Comparison of ENCODE assay signal across 15 mouse cellular contexts in genomic region chr10:71332376-71332775, GRCm38 (mm10). TPM values are rescaled to one million over a fixed set of nuclear protein-coding genes. Genes with fewer than 3 reads are reported as not detected.
A peak's percentile ranks its signal among the peaks of the same experiment; 100 is the strongest.
DNase-seq lines count a peak whose midpoint lies in the region; ATAC-seq and TF ChIP-seq lines count a peak whose summit lies in the region.
"Had no signal": no experiment of that assay in that cellular context is flagged by ENCODE, and none has a peak within 500 bp of the region (broad histone marks: within the 10 kb centered on the region; RNA-seq: fewer than 3 reads in every experiment).

No protein-coding gene starts in this region.

- no peak overlapping the region for H3K9ac ChIP-seq in hindbrain, postnatal 0 days (replicated peaks; ENCODE audit: low read length)
- no peak overlapping the region for H3K9ac ChIP-seq in hindbrain, embryonic 13.5 days
- no peak overlapping the region for H3K9ac ChIP-seq in liver, postnatal 0 days (replicated peaks)
- H3K9ac ChIP-seq in liver, embryonic 11.5 days (ENCODE audit: low read depth, low read length) = no peak overlapping the region
- H3K9ac ChIP-seq: embryonic facial prominence, embryonic 12.5 days; forebrain, embryonic 13.5 days; heart, embryonic 15.5 days had no signal

- peaks cover 28% of the 10 kb centered on the region for H3K36me3 ChIP-seq in hindbrain, postnatal 0 days (ENCODE audit: insufficient read depth, low read length)
- peaks cover 71% of the 10 kb centered on the region for H3K36me3 ChIP-seq in hindbrain, embryonic 13.5 days
- H3K36me3 ChIP-seq in liver, postnatal 0 days (replicated peaks; ENCODE audit: insufficient read depth, low read length) = peaks cover 46% of the 10 kb centered on the region
- H3K36me3 ChIP-seq in liver, embryonic 11.5 days (ENCODE audit: control insufficient read depth, insufficient read depth, low read length) = peaks cover 22% of the 10 kb centered on the region

- TF ChIP-seq EP300 in liver, postnatal 0 days (IDR thresholded peaks at IDR 0.05; ENCODE audit: low read depth) = no peak

- TF ChIP-seq CTCF in hindbrain, postnatal 0 days (IDR thresholded peaks at IDR 0.05; ENCODE audit: low read depth) = peak; percentile 46; the same call in 1 of the 2 replicates
- TF ChIP-seq CTCF in liver, postnatal 0 days (IDR thresholded peaks at IDR 0.05; ENCODE audit: low read depth) = peak; percentile 48

- H3K9me3 ChIP-seq in hindbrain, postnatal 0 days (ENCODE audit: low read length) = no peaks in the 10 kb centered on the region
- no peaks in the 10 kb centered on the region for H3K9me3 ChIP-seq in hindbrain, embryonic 13.5 days
- no peaks in the 10 kb centered on the region for H3K9me3 ChIP-seq in liver, postnatal 0 days (ENCODE audit: low read length)
- H3K9me3 ChIP-seq in liver, embryonic 11.5 days (ENCODE audit: control insufficient read depth, low read length) = no peaks in the 10 kb centered on the region
- H3K9me3 ChIP-seq: embryonic facial prominence, embryonic 12.5 days; forebrain, embryonic 13.5 days; heart, embryonic 15.5 days; midbrain, embryonic 10.5 days had no signal

- no peak overlapping the region for H3K4me3 ChIP-seq in hindbrain, postnatal 0 days (ENCODE audit: low read length)
- no peak overlapping the region for H3K4me3 ChIP-seq in hindbrain, embryonic 13.5 days
- H3K4me3 ChIP-seq in liver, postnatal 0 days (ENCODE audit: low read depth, low read length) = no peak overlapping the region
- no peak overlapping the region for H3K4me3 ChIP-seq in liver, embryonic 11.5 days (ENCODE audit: low read depth, low read length)
- H3K4me3 ChIP-seq: embryonic facial prominence, embryonic 12.5 days; forebrain, embryonic 13.5 days; heart, embryonic 15.5 days; midbrain, embryonic 10.5 days had no signal

- H3K27me3 ChIP-seq in hindbrain, postnatal 0 days (ENCODE audit: insufficient read depth, low read length) = no peaks in the 10 kb centered on the region
- no peaks in the 10 kb centered on the region for H3K27me3 ChIP-seq in hindbrain, embryonic 13.5 days
- no peaks in the 10 kb centered on the region for H3K27me3 ChIP-seq in liver, postnatal 0 days (ENCODE audit: insufficient read depth, low read length)
- no peaks in the 10 kb centered on the region for H3K27me3 ChIP-seq in liver, embryonic 11.5 days (replicated peaks; ENCODE audit: control insufficient read depth, insufficient read depth, low read length)
- H3K27me3 ChIP-seq: embryonic facial prominence, embryonic 12.5 days; forebrain, embryonic 13.5 days; heart, embryonic 15.5 days had no signal

- 90% methylated on average over 4 of the region's 4 CpGs for WGBS in hindbrain, postnatal 0 days
- 94% methylated on average over 4 of the region's 4 CpGs for WGBS in hindbrain, embryonic 13.5 days
- 83% methylated on average over 4 of the region's 4 CpGs for WGBS in liver, postnatal 0 days (ENCODE audit: insufficient replicate concordance)
- WGBS in liver, embryonic 11.5 days = 88% methylated on average over 4 of the region's 4 CpGs

- no peaks in the 10 kb centered on the region for H3K4me1 ChIP-seq in hindbrain, postnatal 0 days (ENCODE audit: insufficient read depth, low read length)
- H3K4me1 ChIP-seq in hindbrain, embryonic 13.5 days (replicated peaks) = no peaks in the 10 kb centered on the region
- peaks cover 4% of the 10 kb centered on the region; the same call in 1 of the 2 replicates for H3K4me1 ChIP-seq in liver, postnatal 0 days (ENCODE audit: insufficient read depth)
- H3K4me1 ChIP-seq in liver, embryonic 11.5 days (replicated peaks; ENCODE audit: control insufficient read depth, insufficient read depth, low read length) = no peaks in the 10 kb centered on the region
- H3K4me1 ChIP-seq: embryonic facial prominence, embryonic 12.5 days; forebrain, embryonic 13.5 days; heart, embryonic 15.5 days; midbrain, embryonic 10.5 days had no signal

- H3K27ac ChIP-seq in hindbrain, postnatal 0 days = no peak overlapping the region
- H3K27ac ChIP-seq in hindbrain, embryonic 13.5 days = no peak overlapping the region
- no peak overlapping the region for H3K27ac ChIP-seq in liver, postnatal 0 days (ENCODE audit: low read depth)
- H3K27ac ChIP-seq in liver, embryonic 11.5 days (ENCODE audit: low read depth, low read length) = no peak overlapping the region
- H3K27ac ChIP-seq: embryonic facial prominence, embryonic 12.5 days; forebrain, embryonic 13.5 days; heart, embryonic 15.5 days; midbrain, embryonic 10.5 days had no signal

- ATAC-seq in hindbrain, postnatal 0 days = no peak
- no peak for ATAC-seq in hindbrain, embryonic 13.5 days (ENCODE audit: low FRiP score)
- ATAC-seq in liver, postnatal 0 days = peak; percentile 37; the same call in 1 of the 2 replicates
- no peak for ATAC-seq in liver, embryonic 11.5 days (replicated peaks; ENCODE audit: low FRiP score)
- 0 out of 2 replicates have a peak, but pooled peaks have one; percentile 36 for ATAC-seq in common myeloid progenitor, adult 5-6 weeks (replicated peaks; ENCODE audit: low read depth, poor library complexity, severe bottlenecking)
- ATAC-seq: forebrain, embryonic 13.5 days; hindbrain, embryonic 16.5 days had no signal

- DNase-seq in hindbrain, postnatal 0 days (ENCODE audit: low spot score) = no peak
- DNase-seq in liver, postnatal 0 days = no peak
- no peak for DNase-seq in liver, embryonic 11.5 days (ENCODE audit: low spot score)
- DNase-seq in ES-CJ7 (ENCODE audit: low read depth, low spot score) = peak; percentile 59
- no peak for DNase-seq in spleen, adult 12 weeks (ENCODE audit: low spot score)
- no peak for DNase-seq in right cerebral cortex, postnatal 36 days (ENCODE audit: low spot score in 2 of 2)
- DNase-seq: cerebellum, postnatal 10 days; gastrocnemius, postnatal 25 days had no signal

- H3K4me2 ChIP-seq in hindbrain, postnatal 0 days (ENCODE audit: low read depth, low read length) = no peak overlapping the region
- H3K4me2 ChIP-seq in hindbrain, embryonic 13.5 days = no peak overlapping the region
- no peak overlapping the region for H3K4me2 ChIP-seq in liver, postnatal 0 days (ENCODE audit: low read depth, low read length)
- no peak overlapping the region for H3K4me2 ChIP-seq in liver, embryonic 11.5 days
- H3K4me2 ChIP-seq: embryonic facial prominence, embryonic 12.5 days; forebrain, embryonic 13.5 days; heart, embryonic 15.5 days had no signal

RNA-seq across cellular contexts. Expression of gene Cisd1, which starts 12.4 kb away (rescaled TPM):
- 105 and 108 TPM in 2 replicates for total RNA-seq in hindbrain, postnatal 0 days (2014; rRNA removed)
- polyA plus RNA-seq in hindbrain, postnatal 0 days (2015; fragmentation: Nextera tagmentation; extraction: Ambion mirVana) = 388 and 399 TPM in 2 replicates
- 253 and 266 TPM in 2 replicates for polyA plus RNA-seq in hindbrain, embryonic 13.5 days (2015; fragmentation: Nextera tagmentation; extraction: Ambion mirVana)
- polyA plus RNA-seq in liver, postnatal 0 days (2015; fragmentation: Nextera tagmentation; extraction: Ambion mirVana) = 261 and 297 TPM in 2 replicates
- 129 TPM in 2 replicates for polyA plus RNA-seq in liver, embryonic 11.5 days (2014; fragmentation: Nextera tagmentation; extraction: Ambion mirVana)
- total RNA-seq in common myeloid progenitor, adult 5-6 weeks (2017) = 26.3 and 27.5 TPM in 2 replicates

RNA-seq across cellular contexts. Expression of gene Ipmk, which starts 15.2 kb away (rescaled TPM):
- 17.3 and 19.0 TPM in 2 replicates for total RNA-seq in hindbrain, postnatal 0 days (2014; rRNA removed)
- polyA plus RNA-seq in hindbrain, postnatal 0 days (2015; fragmentation: Nextera tagmentation; extraction: Ambion mirVana) = 14.0 and 14.4 TPM in 2 replicates
- polyA plus RNA-seq in hindbrain, embryonic 13.5 days (2015; fragmentation: Nextera tagmentation; extraction: Ambion mirVana) = 16.7 and 16.9 TPM in 2 replicates
- 9.4 and 10.9 TPM in 2 replicates for polyA plus RNA-seq in liver, postnatal 0 days (2015; fragmentation: Nextera tagmentation; extraction: Ambion mirVana)
- polyA plus RNA-seq in liver, embryonic 11.5 days (2014; fragmentation: Nextera tagmentation; extraction: Ambion mirVana) = 18.2 and 21.0 TPM in 2 replicates
- 24.8 and 35.5 TPM in 2 replicates for total RNA-seq in common myeloid progenitor, adult 5-6 weeks (2017)

RNA-seq across cellular contexts. Expression of gene Ube2d1, which starts 47.3 kb away (rescaled TPM):
- total RNA-seq in hindbrain, postnatal 0 days (2014; rRNA removed) = 58.8 and 72.3 TPM in 2 replicates
- 126 and 145 TPM in 2 replicates for polyA plus RNA-seq in hindbrain, postnatal 0 days (2015; fragmentation: Nextera tagmentation; extraction: Ambion mirVana)
- polyA plus RNA-seq in hindbrain, embryonic 13.5 days (2015; fragmentation: Nextera tagmentation; extraction: Ambion mirVana) = 182 and 186 TPM in 2 replicates
- 6.9 and 8.8 TPM in 2 replicates for polyA plus RNA-seq in liver, postnatal 0 days (2015; fragmentation: Nextera tagmentation; extraction: Ambion mirVana)
- 34.7 and 41.6 TPM in 2 replicates for polyA plus RNA-seq in liver, embryonic 11.5 days (2014; fragmentation: Nextera tagmentation; extraction: Ambion mirVana)
- 9.8 and 15.0 TPM in 2 replicates for total RNA-seq in common myeloid progenitor, adult 5-6 weeks (2017)

Comparison
In these comparisons a context has a peak if more than half of its experiments do, and no peak if none do; other contexts are left out.
1. ATAC-seq: peak in liver, postnatal 0 days (single experiment) and common myeloid progenitor, adult 5-6 weeks (single experiment); none in hindbrain, postnatal 0 days (single experiment), hindbrain, embryonic 13.5 days (single experiment) and liver, embryonic 11.5 days (single experiment).